Mouse (Mus musculus) heart, embryonic 16.5 days (tissue): ENCODE results near the gene Cyp2d40. TPM values are rescaled to one million over a fixed set of nuclear protein-coding genes. Genes with fewer than 3 reads are reported as not detected.
"Not testable (repeated sequence)": the region's sequence is repeated elsewhere in the genome, so short reads cannot be mapped to it uniquely, and the experiment has no call there.

Source experiments
- ATAC-seq: fragments of 200-750 bp; cut with Nextera tagmentation; replicated peaks from 2 replicates; pipeline ENCODE4 v1.8.0; 2017; ENCODE audit warnings: moderate number of reproducible peaks; ENCODE audit not compliant: insufficient read depth, low FRiP score; ENCODE audit errors: extremely low read depth
- H3K27ac ChIP-seq: fragments of 300-500 bp; sonication (generic); 2 replicates; pipeline ENCODE4 v1.5.1; 2014; ENCODE audit warnings: mild to moderate bottlenecking, low read length, control low read depth, moderate library complexity
- H3K27me3 ChIP-seq: fragments of 300-500 bp; sonication (generic); 2 replicates; pipeline ENCODE4 v1.6.1; 2014; ENCODE audit warnings: low read length, mixed read lengths; ENCODE audit not compliant: control insufficient read depth, insufficient read depth
- H3K36me3 ChIP-seq: fragments of 300-500 bp; sonication (generic); 2 replicates; pipeline ENCODE4 v1.6.1; 2014; ENCODE audit not compliant: control insufficient read depth, insufficient read depth
- H3K4me1 ChIP-seq: fragments of 300-500 bp; sonication (generic); 2 replicates; pipeline ENCODE4 v1.6.1; 2014; ENCODE audit warnings: low read length, mixed read lengths; ENCODE audit not compliant: control insufficient read depth, insufficient read depth
- H3K4me2 ChIP-seq: fragments of 300-500 bp; sonication (generic); 2 replicates; pipeline ENCODE4 v1.6.1; 2014; ENCODE audit warnings: low read depth, mild to moderate bottlenecking, control low read depth, low read length
- H3K4me3 ChIP-seq: fragments of 300-500 bp; sonication (generic); 2 replicates; pipeline ENCODE4 v1.5.1; 2014; ENCODE audit warnings: mild to moderate bottlenecking, control low read depth, low read length
- H3K9ac ChIP-seq: fragments of 300-500 bp; sonication (generic); 2 replicates; pipeline ENCODE4 v1.6.1; 2014; ENCODE audit warnings: low read length, control low read depth
- H3K9me3 ChIP-seq: fragments of 300-500 bp; sonication (generic); replicated peaks from 2 replicates; pipeline ENCODE4 v1.6.1; 2016; ENCODE audit warnings: low read length; ENCODE audit not compliant: control insufficient read depth
- WGBS: fragments of 180-500 bp; shearing (Covaris S2); extraction: QIAGEN DNeasy Blood & Tissue Kit; methylation state at CpG from one replicate; pipeline ENCODE4 v1.1.7; 2014; 5-methylcytosine and 5-hydroxymethylcytosine counted together
- polyA plus RNA-seq: library from polyadenylated mRNA; unstranded; fragments of >200 nt; fragmentation: Nextera tagmentation; extraction: Ambion mirVana; gene quantifications from 2 replicates; pipeline ENCODE4 v1.2.1, GENCODE M21; 2015

The Cyp2d40 gene
- polyA plus RNA-seq, 1 experiment from 2014 or later = not detected

GRCm38 (mm10) chr15:82793454-82793853 is 29.5 kb upstream of the Cyp2d40 start:
- H3K27me3 ChIP-seq = no peaks in the 10 kb centered on the region
- H3K36me3 ChIP-seq = no peaks in the 10 kb centered on the region
- no peak overlapping the region for H3K4me2 ChIP-seq
- no peak overlapping the region for H3K9ac ChIP-seq
- H3K4me1 ChIP-seq = no peaks in the 10 kb centered on the region
- 32% methylated on average over 1 of the region's 1 CpGs for WGBS
- no peaks in the 10 kb centered on the region for H3K9me3 ChIP-seq
- no peak overlapping the region for H3K4me3 ChIP-seq
- no peak for ATAC-seq
- no peak overlapping the region for H3K27ac ChIP-seq

- H3K4me1 ChIP-seq = no peaks in the 10 kb centered on the region
- no peak overlapping the region for H3K27ac ChIP-seq
- H3K9ac ChIP-seq = no peak overlapping the region
- H3K36me3 ChIP-seq = no peaks in the 10 kb centered on the region
- no peaks in the 10 kb centered on the region for H3K9me3 ChIP-seq
- H3K4me3 ChIP-seq = no peak overlapping the region
- H3K27me3 ChIP-seq = no peaks in the 10 kb centered on the region
- no peak for ATAC-seq
- H3K4me2 ChIP-seq = no peak overlapping the region
- 89% methylated on average over 11 of the region's 11 CpGs for WGBS
Observed at GRCm38 (mm10) chr15:82792566-82792965, 28.6 kb upstream of the Cyp2d40 start.

GRCm38 (mm10) chr15:82784581-82784980 is 20.6 kb upstream of the Cyp2d40 start:
- no peak overlapping the region for H3K4me2 ChIP-seq
- no peak overlapping the region for H3K9ac ChIP-seq
- WGBS = 63% methylated on average over 1 of the region's 1 CpGs
- ATAC-seq = no peak
- no peaks in the 10 kb centered on the region for H3K4me1 ChIP-seq
- no peak overlapping the region for H3K27ac ChIP-seq
- H3K9me3 ChIP-seq = no peaks in the 10 kb centered on the region
- no peaks in the 10 kb centered on the region for H3K36me3 ChIP-seq
- no peak overlapping the region for H3K4me3 ChIP-seq
- H3K27me3 ChIP-seq = no peaks in the 10 kb centered on the region

- Histone ChIP-seq H3K9me3 (no peaks in the 10 kb centered on the region), H3K4me1 (no peaks in the 10 kb centered on the region), H3K27ac (no peak overlapping the region), H3K27me3 (no peaks in the 10 kb centered on the region), H3K36me3 (no peaks in the 10 kb centered on the region), H3K4me2 (no peak overlapping the region), H3K4me3 (no peak overlapping the region), H3K9ac (no peak overlapping the region)
- WGBS = 64% methylated on average over 1 of the region's 1 CpGs
- no peak for ATAC-seq
Observed at GRCm38 (mm10) chr15:82783800-82784199, 19.8 kb upstream of the Cyp2d40 start.

- not testable (repeated sequence) for H3K27me3 ChIP-seq, ATAC-seq, H3K4me2 ChIP-seq, H3K4me1 ChIP-seq, H3K36me3 ChIP-seq, H3K9me3 ChIP-seq, H3K9ac ChIP-seq, H3K4me3 ChIP-seq, H3K27ac ChIP-seq
- 83% methylated on average over 5 of the region's 5 CpGs for WGBS
Observed at GRCm38 (mm10) chr15:82777856-82778255, 13.9 kb upstream of the Cyp2d40 start.

- no peaks in the 10 kb centered on the region for H3K36me3 ChIP-seq
- H3K4me3 ChIP-seq = no peak overlapping the region
Observed at GRCm38 (mm10) chr15:82765943-82766342, 2.0 kb upstream of the Cyp2d40 start.

GRCm38 (mm10) chr15:82764881-82765280 is 898 bp upstream of the Cyp2d40 start:
- H3K9ac ChIP-seq = no peak overlapping the region
- no peaks in the 10 kb centered on the region for H3K36me3 ChIP-seq
- H3K4me1 ChIP-seq = no peaks in the 10 kb centered on the region
- WGBS = 76% methylated on average over 6 of the region's 6 CpGs
- H3K27me3 ChIP-seq = no peaks in the 10 kb centered on the region
- ATAC-seq = no peak
- H3K9me3 ChIP-seq = no peaks in the 10 kb centered on the region
- no peak overlapping the region for H3K4me2 ChIP-seq
- H3K27ac ChIP-seq = no peak overlapping the region
- H3K4me3 ChIP-seq = no peak overlapping the region

More at GRCm38 (mm10) chr15:82765943-82766342, 2.0 kb upstream of the Cyp2d40 start:
- Histone ChIP-seq H3K4me1 (no peaks in the 10 kb centered on the region), H3K27me3 (no peaks in the 10 kb centered on the region), H3K9ac (no peak overlapping the region), H3K9me3 (no peaks in the 10 kb centered on the region), H3K27ac (no peak overlapping the region), H3K4me2 (no peak overlapping the region)
- 73% methylated on average over 2 of the region's 2 CpGs for WGBS
- ATAC-seq = no peak

GRCm38 (mm10) chr15:82748141-82748540 is 15.8 kb downstream of the Cyp2d40 start:
- no peak overlapping the region for H3K27ac ChIP-seq
- no peak for ATAC-seq
- H3K27me3 ChIP-seq = no peaks in the 10 kb centered on the region
- 38% methylated on average over 1 of the region's 1 CpGs for WGBS
- no peak overlapping the region for H3K4me2 ChIP-seq
- no peak overlapping the region for H3K9ac ChIP-seq
- H3K4me1 ChIP-seq = no peaks in the 10 kb centered on the region
- no peak overlapping the region for H3K4me3 ChIP-seq
- H3K9me3 ChIP-seq = peaks cover 5% of the 10 kb centered on the region
- H3K36me3 ChIP-seq = no peaks in the 10 kb centered on the region

- WGBS = 29% methylated on average over 1 of the region's 1 CpGs
- H3K9ac ChIP-seq = no peak overlapping the region
- no peaks in the 10 kb centered on the region for H3K27me3 ChIP-seq
- no peak overlapping the region for H3K4me3 ChIP-seq
- no peak overlapping the region for H3K4me2 ChIP-seq
- no peaks in the 10 kb centered on the region for H3K4me1 ChIP-seq
- H3K9me3 ChIP-seq = peaks cover 5% of the 10 kb centered on the region
- no peak for ATAC-seq
- H3K36me3 ChIP-seq = no peaks in the 10 kb centered on the region
- H3K27ac ChIP-seq = no peak overlapping the region
Observed at GRCm38 (mm10) chr15:82747516-82747915, 16.5 kb downstream of the Cyp2d40 start.
